Mouse (Mus musculus): ENCODE data around the gene Zkscan16. TPM values are rescaled to one million over a fixed set of nuclear protein-coding genes. Genes with fewer than 3 reads are reported as not detected.

The Zkscan16 gene
- total and polyA plus RNA-seq, 2 experiments from 2014 or later, result 0.05 TPM; not detected in 1

GRCm38 (mm10) chr4:58910175-58911068, 33.0 kb upstream of the Zkscan16 start:
- no peak for TF ChIP-seq EP300 (IDR thresholded peaks at IDR 0.05; ENCODE audit: low read depth)
- TF ChIP-seq CTCF (IDR thresholded peaks at IDR 0.05; ENCODE audit: low read depth), result no peak
- Histone ChIP-seq H3K9me3 (replicated peaks; ENCODE audit: control insufficient read depth, low read length) (no peaks in the 10 kb centered on the region), H3K36me3 (replicated peaks; ENCODE audit: control insufficient read depth, insufficient read depth, low read length) (no peaks in the 10 kb centered on the region), H3K27ac (ENCODE audit: low read depth) (peak overlapping the region; percentile 99), H3K4me3 (ENCODE audit: low read depth, low read length) (peak overlapping the region; percentile 86), H3K4me2 (ENCODE audit: low read depth, low read length) (peak overlapping the region; percentile 66), H3K9ac (replicated peaks; ENCODE audit: low read depth, low read length) (peak overlapping the region; percentile 99), H3K4me1 (ENCODE audit: control insufficient read depth, insufficient read depth) (peaks cover 12% of the 10 kb centered on the region; the same call in 1 of the 2 replicates), H3K27me3 (ENCODE audit: control insufficient read depth, insufficient read depth, low read length) (no peaks in the 10 kb centered on the region)
- DNase-seq (ENCODE audit: low spot score) (no peak), ATAC-seq (ENCODE audit: insufficient read depth, low read depth) (no peak)
- 39% methylated on average over 16 of the region's 16 CpGs for WGBS

GRCm38 (mm10) chr4:58911069-58911830, 32.2 kb upstream of the Zkscan16 start:
- H3K9me3 ChIP-seq (replicated peaks; ENCODE audit: control insufficient read depth, low read length), result no peaks in the 10 kb centered on the region
- H3K27ac ChIP-seq (ENCODE audit: low read depth), result peak overlapping the region; percentile 99
- H3K4me2 ChIP-seq (ENCODE audit: low read depth, low read length), result peak overlapping the region; percentile 66
- H3K36me3 ChIP-seq (replicated peaks; ENCODE audit: control insufficient read depth, insufficient read depth, low read length), result no peaks in the 10 kb centered on the region
- DNase-seq (ENCODE audit: low spot score) (peak; percentile 74), ATAC-seq (ENCODE audit: insufficient read depth, low read depth) (peak; percentile 62)
- peak overlapping the region; percentile 86 for H3K4me3 ChIP-seq (ENCODE audit: low read depth, low read length)
- no peaks in the 10 kb centered on the region for H3K27me3 ChIP-seq (ENCODE audit: control insufficient read depth, insufficient read depth, low read length)
- TF ChIP-seq CTCF (IDR thresholded peaks at IDR 0.05; ENCODE audit: low read depth) (no peak), EP300 (IDR thresholded peaks at IDR 0.05; ENCODE audit: low read depth) (no peak)
- H3K9ac ChIP-seq (replicated peaks; ENCODE audit: low read depth, low read length), result peak overlapping the region; percentile 99
- peaks cover 12% of the 10 kb centered on the region; the same call in 1 of the 2 replicates for H3K4me1 ChIP-seq (ENCODE audit: control insufficient read depth, insufficient read depth)
- WGBS, result under 1% methylated on average over 56 of the region's 56 CpGs

- no peaks in the 10 kb centered on the region for H3K27me3 ChIP-seq (ENCODE audit: control insufficient read depth, insufficient read depth, low read length)
- peaks cover 12% of the 10 kb centered on the region; the same call in 1 of the 2 replicates for H3K4me1 ChIP-seq (ENCODE audit: control insufficient read depth, insufficient read depth)
- H3K9ac ChIP-seq (replicated peaks; ENCODE audit: low read depth, low read length), result peak overlapping the region; percentile 99
- H3K4me3 ChIP-seq (ENCODE audit: low read depth, low read length), result peak overlapping the region; percentile 86
- H3K4me2 ChIP-seq (ENCODE audit: low read depth, low read length), result peak overlapping the region; percentile 66
- H3K9me3 ChIP-seq (replicated peaks; ENCODE audit: control insufficient read depth, low read length), result no peaks in the 10 kb centered on the region
- peak overlapping the region; percentile 99 for H3K27ac ChIP-seq (ENCODE audit: low read depth)
- TF ChIP-seq EP300 (IDR thresholded peaks at IDR 0.05; ENCODE audit: low read depth), result no peak
- TF ChIP-seq CTCF (IDR thresholded peaks at IDR 0.05; ENCODE audit: low read depth), result no peak
- DNase-seq (ENCODE audit: low spot score) (peak; percentile 58), ATAC-seq (ENCODE audit: insufficient read depth, low read depth) (peak; percentile 72)
- no peaks in the 10 kb centered on the region for H3K36me3 ChIP-seq (replicated peaks; ENCODE audit: control insufficient read depth, insufficient read depth, low read length)
- WGBS, result under 1% methylated on average over 86 of the region's 126 CpGs
These were observed 31.4 kb upstream of the Zkscan16 start for GRCm38 (mm10) chr4:58911831-58912628.

- H3K27ac ChIP-seq (ENCODE audit: low read depth), result peak within 1 kb of the TSS; percentile 99
- peak within 1 kb of the TSS; percentile 66 for H3K4me2 ChIP-seq (ENCODE audit: low read depth, low read length)
- WGBS, result 5% methylated on average over 43 of the region's 43 CpGs
- DNase-seq (ENCODE audit: low spot score) (peak; percentile 75), ATAC-seq (ENCODE audit: insufficient read depth, low read depth) (peak; percentile 52)
- H3K9ac ChIP-seq (replicated peaks; ENCODE audit: low read depth, low read length), result peak within 1 kb of the TSS; percentile 99
- peaks cover 12% of the 10 kb centered on the region; the same call in 1 of the 2 replicates for H3K4me1 ChIP-seq (ENCODE audit: control insufficient read depth, insufficient read depth)
- TF ChIP-seq EP300 (IDR thresholded peaks at IDR 0.05; ENCODE audit: low read depth), result no peak
- TF ChIP-seq CTCF (IDR thresholded peaks at IDR 0.05; ENCODE audit: low read depth), result no peak
- peak within 1 kb of the TSS; percentile 86 for H3K4me3 ChIP-seq (ENCODE audit: low read depth, low read length)
- H3K27me3 ChIP-seq (ENCODE audit: control insufficient read depth, insufficient read depth, low read length), result no peaks in the 10 kb centered on the region
- H3K9me3 ChIP-seq (replicated peaks; ENCODE audit: control insufficient read depth, low read length), result no peaks in the 10 kb centered on the region
- no peaks in the 10 kb centered on the region for H3K36me3 ChIP-seq (replicated peaks; ENCODE audit: control insufficient read depth, insufficient read depth, low read length)
These were observed 30.6 kb upstream of the Zkscan16 start, which contains the start of gene Ecpas for GRCm38 (mm10) chr4:58912629-58913335. Gene Ecpas (minus strand): TSS chr4:58912749.
